Mouse (Mus musculus) ovary, postnatal 14 days (tissue): ENCODE data around the gene Plcb4.
A peak's percentile ranks its signal among the peaks of the same experiment; 100 is the strongest.
"Not testable (repeated sequence)": the region's sequence is repeated elsewhere in the genome, so short reads cannot be mapped to it uniquely, and the experiment has no call there.

Experiments used
- DNase-seq: peaks from one replicate; pipeline ENCODE4 v3.0.0; 2022; ENCODE audit warnings: low spot score

Gene Plcb4

DNA sequence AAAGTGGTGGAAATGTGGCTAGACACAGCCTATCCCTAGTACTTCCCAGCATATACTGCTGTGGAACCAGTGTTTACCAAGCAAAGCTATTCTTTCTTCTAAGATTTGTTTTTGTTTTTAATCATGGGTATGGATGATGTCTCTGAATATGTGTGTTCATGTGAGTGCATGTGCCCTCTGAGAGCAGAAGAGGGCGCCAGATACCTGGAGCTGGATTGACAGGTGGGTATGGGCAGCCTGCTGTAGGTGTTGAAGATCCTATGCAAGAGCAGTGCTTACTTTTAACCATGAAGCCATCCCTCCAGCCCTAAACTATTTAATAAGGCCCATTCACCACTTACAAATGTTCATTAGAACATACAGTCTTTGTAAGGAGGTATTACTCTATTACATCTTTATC is 231.3 kb downstream of the Plcb4 start:
- DNase-seq = no peak

DNA sequence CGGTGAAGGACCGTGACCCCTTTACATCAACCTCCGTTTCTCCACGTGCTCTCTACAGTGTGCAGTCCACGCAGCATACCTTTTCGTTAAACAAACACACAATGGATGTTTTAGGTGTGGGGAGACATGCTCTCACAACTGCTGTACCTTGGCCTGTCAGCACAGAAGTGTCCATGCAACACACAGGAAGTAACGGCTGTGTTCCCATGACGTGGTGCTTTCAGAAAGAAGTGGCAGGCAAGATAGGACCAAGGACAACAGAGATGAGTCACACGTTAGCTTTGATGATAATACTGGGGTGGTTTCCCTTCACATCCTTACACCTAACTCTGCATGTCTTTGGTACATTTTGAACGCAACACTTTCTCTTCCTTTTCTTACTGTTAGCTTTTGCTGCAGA is 232.3 kb downstream of the Plcb4 start:
- no peak for DNase-seq

DNA sequence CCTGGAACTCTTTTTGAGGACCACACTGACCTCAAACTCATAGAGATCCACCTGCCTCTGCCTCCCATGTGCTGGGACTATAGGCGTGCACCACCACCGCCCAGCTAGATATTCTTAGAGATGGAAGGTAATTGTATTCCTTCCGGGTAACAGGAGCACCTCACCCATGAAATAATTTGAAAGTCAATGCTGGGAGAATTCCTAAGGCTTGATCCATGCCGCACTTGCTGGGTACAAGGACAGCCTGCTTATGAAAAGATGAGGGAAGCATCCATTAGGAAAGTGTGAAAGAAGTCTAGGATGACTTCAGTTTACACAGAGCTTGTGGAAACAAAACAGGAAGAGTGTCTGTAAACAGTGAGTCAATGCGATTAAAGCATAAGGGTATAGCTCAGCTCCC is 232.9 kb downstream of the Plcb4 start:
- DNase-seq = no peak

DNA sequence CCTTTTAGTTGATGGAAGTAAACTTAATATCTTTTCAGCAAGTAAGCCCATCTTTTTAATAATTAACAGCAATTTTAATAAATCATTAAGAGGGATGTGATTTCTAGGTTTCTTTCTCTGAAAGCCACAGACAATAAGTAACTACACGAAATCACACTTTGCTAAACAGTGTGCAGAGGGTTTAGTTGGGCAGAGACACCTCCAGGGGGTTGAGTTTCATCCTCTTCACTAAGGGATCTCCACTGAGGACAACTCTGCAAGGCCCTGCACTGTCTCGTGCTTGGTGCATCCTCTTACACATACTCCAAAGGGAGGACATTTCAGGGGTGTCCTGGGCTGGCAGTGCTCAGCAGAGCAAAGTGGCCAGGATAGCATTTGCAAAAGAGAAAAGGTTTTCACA is 235.8 kb downstream of the Plcb4 start:
- DNase-seq = no peak

DNA sequence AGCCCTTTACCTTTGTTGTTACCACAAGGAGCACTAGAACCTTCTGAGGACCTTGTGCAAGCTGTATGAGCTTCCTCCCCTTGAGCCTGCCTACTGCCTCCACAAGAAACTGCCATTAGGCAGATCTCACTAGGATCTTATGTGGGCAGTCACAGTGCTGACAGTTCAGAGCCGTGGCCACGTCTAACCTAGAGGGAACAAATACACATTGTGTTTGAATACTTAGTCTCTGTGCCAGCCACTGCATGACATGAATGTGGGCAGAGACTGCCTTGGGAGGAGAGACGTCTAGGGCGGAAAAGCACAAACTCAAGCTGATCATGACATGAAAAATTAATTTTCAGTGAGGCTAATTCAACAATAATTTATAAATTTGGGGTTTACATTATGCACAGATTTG is 239.2 kb downstream of the Plcb4 start:
- DNase-seq = no peak

DNA sequence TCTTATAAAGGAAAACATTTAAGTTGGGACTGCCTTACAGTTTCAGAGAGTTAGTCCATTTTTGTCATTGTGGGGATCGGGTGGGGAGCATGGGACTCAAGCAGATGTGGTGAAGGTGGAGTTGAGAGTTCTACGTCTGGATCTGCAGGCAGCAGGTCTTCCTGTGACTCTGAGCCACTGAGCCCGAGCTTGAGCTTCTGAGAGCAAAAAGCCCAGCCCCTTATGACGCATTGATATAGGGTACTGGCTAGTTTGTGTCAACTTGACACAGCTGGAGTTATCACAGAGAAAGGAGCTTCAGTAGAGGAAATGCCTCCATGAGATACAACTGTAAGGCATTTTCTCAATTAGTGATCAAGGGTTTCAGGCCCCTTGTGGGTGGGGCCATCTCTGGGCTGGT is 241.1 kb downstream of the Plcb4 start:
- not testable (repeated sequence) for DNase-seq

DNA sequence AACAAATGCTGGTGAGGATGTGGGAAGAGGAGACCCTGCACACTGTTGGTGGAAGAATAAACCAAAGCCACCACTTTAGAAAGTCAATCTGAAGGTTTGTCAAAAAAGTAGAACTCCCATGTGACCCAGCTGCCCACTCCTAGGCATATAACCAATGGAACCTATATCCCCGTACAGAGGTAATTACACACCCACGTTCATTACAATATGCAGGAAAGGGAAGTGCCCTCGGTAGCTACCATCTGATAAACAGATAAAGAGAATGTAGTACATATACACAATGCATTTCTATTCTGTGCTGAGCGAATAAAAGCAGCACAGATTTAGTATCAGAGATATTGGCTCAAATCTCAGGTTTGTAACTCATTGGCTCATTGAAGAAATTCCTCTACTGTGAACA is 242.2 kb downstream of the Plcb4 start:
- no peak for DNase-seq

DNA sequence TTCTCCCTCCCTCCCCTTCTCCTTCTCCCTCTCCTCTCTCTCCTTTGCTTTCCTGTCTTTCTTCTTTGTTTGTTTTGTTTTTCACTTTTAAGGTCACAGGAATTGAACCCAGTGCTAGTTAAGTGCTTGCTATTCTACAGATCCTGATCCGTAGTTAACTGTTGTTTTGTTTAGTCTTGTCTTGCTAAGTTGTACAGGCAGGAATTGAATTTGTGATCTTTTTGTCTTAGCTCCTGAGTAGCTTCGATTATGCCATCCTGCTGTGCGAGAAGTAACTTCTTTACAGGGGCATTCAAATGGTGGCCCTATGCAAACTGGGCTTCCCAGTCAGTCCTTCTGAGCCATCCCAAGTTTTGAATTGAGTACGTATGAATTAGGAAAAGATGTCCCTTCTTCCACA is 245.5 kb downstream of the Plcb4 start:
- DNase-seq = no peak

DNA sequence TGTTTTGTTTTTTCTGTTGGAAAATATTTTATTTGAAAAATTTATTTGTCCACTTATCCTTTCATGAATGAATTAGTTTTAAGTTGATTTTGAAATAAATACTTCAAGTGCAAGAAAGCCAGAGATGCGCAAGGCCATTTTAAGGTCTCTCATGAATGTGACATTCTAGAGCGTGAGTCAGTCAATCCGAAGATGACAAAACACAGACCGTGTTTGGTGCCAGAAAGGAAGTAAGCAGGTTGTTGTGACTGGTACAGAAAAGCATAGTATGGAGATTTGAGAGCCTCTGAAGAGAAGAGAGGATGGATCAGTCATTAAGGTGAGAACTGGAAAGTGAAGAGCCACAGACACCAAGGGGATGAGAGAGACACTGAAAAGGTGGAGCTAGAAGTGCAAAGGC is 246.0 kb downstream of the Plcb4 start:
- DNase-seq = no peak

DNA sequence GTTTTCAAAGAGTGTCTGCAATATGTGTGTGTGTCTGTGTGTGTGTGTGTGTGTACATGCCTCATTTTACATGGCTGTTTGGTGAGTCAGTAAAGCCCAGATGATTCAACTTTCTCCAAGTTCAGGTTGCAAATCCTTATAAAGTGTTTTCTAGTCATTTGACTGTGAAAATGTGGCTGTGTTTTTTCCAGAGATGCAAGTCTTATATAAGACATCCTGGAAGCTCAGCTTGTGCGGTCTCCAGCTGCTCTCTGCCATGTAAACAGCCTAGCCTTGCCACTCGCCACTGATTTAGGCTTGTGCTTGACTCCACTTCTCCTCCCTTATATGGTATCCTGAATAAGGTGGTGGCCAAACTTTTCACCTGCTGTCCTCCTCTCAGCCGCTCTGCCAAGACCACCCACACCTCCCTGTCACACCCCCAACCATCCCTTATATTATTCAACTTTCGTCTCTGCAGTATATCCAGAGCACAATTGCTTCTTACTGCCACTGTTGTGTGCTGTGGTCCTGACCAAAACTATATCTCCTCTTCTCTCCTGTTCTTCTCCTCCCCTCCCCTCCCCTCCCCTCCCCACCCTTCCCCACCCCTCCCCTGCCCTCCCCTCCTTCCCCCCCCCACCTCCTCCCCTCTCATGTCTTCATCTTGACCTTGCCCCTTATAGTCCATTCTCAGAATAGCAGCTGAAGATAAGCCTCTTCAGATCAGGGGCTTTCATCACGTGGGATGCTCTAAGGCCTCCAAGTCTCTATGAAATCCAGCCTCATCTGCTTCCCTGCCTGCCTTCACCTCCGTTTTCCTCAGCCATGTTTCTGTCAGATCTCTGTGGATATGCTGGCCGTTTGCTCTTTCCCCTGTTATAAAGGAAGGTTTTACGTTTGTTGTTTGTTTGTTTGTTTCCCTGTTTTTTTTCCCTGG is 255.8 kb downstream of the Plcb4 start:
- no peak for DNase-seq

DNA sequence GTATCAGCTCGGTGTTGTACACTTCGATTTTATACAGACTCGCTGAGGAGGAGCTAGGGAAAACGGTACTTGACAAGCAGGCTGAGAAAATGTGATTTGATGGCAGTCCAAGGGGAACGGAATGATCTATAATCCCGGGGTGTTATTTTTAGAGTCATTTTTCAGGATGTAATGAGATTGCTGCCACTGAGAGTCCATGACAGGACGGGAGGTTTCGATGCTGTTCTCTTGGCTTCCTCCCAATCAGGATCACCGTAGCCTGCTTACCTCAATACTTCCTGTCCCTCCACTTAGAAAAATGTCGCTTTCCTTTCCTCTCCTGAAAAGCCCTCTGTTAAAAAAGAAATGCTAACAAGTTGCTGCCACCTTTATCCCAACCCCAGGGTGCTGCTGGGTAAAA is 257.1 kb downstream of the Plcb4 start:
- DNase-seq = no peak

DNA sequence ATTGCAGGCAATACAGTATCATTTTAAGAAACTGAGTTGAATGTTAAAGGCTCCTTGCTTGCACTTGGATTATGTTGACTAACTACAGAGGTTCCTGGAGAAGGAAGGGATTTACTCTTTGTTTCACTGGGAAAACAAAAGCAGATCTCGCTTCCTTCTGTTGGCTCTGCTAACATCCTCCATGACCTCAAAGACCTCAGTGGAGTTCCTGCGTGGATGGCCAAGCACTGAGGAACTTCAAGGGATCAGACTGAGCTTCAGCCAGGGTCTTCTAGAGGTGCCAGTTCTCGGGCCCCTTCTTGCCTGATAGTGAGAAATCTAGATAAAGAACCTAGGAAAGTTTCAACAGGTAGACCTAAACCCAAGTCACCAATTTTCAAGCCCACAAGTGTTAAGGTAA is 258.2 kb downstream of the Plcb4 start:
- DNase-seq = no peak

DNA sequence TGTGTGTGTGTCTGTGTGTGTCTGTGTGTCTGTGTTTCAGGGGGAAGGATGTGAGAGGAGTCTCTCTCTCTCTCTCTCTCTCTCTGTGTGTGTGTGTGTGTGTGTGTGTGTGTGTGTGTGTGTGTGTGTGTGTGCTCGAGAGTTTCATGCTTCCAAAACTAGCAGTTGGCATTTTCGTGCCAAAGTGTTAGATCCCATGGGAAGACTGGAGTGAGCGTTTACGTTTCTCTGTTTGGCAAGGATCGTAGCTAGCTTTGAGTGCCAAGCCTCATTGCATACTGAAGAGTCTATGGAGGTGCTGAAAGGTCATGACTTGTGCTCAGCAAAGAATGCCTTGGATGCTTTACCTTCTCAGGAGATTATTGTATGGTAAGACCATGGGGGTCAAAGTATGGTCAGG is 259.3 kb downstream of the Plcb4 start:
- no peak for DNase-seq

DNA sequence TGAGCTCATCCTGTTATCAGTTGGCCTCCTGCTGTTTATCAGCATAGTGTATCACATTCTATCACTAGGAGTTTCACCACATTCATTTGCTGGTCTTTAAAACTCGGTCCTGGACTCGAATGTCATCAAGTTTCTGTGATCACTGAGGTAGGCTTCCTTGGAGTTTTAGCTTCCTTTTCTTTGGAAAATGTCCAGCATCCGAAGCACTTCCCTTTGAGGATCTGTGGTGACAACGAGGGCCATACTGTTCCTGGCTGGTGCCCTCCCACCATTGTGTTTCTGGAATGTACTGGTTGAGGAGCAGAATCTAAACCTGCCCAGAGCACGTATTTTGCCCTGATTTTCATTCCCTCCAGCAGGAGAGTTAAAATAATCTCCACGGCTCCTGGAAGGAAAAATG is 260.8 kb downstream of the Plcb4 start:
- no peak for DNase-seq

DNA sequence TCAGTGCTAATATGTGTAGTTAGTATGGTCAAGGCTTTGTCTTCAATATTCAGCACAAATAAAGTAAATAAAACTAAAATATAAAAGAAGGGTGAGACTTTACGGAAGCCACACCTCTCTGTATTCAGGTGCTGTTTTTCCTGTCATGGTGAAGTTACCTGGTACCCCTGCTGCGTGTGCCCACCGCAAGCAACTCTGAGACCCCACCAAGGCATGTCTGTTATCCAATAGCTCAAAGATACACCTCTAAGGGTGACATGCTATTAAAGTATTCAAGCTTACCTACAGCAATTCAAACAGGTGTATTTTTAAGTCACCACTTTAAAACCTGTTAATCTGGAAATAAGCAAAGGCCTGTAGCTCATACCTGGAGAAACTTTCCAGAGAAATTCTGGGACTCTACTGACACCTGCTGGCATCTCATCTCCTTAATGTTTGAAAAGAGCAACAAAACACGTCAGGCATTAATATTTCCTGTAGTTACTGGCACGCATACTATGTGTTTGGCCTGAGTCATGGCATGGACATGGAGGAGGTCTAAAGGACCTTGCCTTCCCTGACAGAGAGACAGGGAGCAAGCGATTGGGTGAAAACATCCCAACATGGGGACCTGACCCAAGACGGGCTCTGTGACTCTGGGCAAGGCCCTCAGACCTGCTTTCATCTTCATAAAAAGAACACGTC is 268.0 kb downstream of the Plcb4 start:
- DNase-seq = peak; percentile 51

DNA sequence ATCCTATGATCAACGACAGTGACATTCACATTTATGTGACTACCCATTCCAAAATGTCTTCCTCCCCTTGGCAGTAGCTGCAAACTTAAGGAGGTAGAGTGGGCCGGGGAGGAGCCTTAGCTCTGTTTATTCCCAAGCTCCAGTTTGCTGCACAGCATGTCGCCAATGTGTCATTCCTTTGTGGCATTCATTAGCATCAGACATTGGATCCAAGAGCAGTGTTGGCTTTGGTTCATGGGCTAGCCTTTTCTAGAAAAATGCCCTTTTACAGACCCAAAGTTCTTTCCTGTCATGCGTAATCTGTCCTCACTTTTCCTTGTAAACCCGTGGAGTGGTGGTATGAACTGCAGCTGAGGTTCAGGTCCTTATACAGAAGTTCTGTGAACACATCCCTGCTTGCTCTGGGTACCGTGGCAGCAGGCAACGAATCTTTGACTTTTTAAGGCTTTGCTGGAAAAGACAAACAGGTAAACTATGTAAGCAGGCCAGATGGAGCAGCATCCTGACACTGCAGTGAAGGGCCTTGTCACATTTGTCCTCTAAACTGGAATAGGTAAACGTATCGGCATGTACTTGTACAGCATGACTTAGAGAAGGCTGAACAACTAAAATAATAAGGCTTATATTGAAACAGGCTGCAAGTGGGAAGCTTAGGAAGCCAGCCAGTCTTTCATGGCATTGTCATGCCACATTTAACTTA is 270.4 kb downstream of the Plcb4 start:
- DNase-seq = no peak

DNA sequence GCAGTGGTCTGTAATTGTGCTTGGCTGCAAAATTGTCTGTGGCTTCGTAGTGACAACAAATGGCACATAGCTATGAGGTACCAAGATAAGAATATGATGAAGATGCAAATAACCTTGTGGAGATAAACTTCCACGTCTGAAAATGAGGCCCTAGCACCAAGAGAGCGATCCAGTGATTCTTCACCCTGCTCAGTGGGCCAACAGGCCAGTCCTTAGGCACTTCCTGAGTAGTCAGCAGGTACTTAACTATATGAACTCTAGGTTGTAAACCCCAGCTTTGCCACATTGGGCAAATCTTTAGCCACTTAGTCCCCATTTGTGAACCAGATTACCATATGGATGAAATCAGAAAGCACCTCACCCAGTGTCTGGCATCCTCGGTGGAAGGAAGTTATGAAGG is 271.9 kb downstream of the Plcb4 start:
- DNase-seq = no peak

DNA sequence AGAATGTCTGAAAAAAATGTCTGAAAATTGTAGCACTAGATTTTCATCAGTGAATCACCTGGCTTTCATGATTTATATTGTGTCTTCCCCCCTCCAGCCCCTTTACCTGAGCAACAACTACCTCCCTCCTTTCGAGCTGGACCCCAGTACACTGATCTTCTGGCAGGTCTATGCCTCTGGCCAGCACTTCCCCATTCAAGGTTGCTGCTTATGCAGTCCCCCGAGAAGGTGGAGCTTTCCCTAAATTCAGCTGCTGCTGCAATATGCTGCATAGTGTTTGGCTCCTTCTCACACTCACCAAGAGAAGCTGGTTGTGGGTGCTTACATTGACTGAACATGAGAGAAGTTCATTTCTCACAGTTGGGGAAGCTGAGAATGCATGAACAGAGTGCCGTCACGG is 273.8 kb downstream of the Plcb4 start:
- DNase-seq = no peak

DNA sequence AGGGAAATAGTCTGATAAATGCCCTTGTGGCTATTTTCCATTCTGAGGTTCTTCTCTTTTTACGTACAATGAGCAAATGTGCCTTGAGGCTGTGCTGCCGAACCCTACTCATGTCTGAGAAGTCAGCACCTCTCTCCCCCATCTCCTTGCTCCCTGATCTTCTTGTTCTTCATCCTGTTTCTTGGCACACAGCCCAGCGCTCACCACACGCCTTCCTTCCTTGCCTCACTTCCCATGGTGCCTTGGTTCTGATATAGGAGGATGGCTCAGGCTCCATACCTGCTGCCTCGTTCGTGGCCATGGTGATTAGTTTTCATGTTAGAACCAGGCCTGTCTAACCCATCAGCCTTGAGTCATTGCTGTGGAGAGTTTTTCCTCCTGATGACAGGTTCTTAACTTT is 277.6 kb downstream of the Plcb4 start:
- no peak for DNase-seq

DNA sequence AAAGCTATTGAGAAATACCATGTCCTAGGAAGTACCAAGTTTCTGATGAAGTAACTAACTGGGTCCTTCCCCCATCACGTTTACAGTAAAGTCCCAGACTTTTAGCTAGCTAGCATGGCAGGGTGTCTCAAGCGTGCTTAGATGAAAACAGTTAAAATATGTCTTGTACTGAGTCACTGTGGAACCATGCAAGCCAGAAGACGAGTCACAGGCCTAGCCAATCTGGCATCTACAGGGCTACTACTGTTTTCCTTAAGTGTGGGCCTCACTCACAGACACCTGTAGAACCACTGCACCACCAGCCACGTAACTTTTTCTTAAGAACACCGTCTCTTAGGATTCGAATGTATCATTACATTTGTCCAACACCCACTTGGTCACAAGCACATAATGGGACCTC is 278.8 kb downstream of the Plcb4 start:
- DNase-seq = no peak

DNA sequence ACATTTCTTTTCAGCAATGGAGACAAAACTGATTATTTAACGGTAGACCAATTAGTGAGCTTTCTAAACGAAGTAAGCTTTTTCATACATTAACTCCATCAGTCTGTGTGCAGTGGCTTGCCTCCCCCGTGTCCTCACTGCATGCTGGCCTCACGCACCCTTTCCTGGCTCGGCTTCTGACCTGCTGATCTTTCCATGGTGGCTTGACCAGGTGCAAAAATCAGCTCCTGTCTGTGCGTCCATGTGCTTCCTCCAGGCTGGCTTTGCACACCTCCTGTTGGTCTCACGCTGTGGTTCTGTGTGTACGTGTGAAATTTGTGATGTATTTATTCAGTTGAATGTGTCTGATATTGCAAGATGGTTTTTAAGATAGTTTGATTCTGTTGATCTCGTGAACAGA is 281.1 kb downstream of the Plcb4 start:
- DNase-seq = no peak

DNA sequence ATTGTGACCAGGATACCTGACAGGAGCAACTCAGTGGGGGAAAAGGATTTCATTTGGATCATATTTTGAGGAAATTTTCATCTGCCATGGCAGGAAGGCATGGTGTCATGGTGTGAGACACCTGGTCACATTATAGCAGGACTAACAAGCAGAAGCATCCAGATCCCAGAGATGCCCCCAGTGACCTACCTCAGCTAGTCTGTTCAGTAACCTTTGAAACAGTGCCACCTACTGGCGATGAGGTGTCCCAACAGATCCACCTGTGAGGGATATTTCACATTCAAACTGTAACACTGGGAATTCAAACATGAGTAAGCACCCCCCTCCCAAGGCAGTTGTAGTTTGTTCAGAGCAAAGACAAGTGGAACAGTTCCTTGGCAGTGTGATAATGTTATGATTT is 289.0 kb downstream of the Plcb4 start:
- no peak for DNase-seq
